Mouse (Mus musculus) olfactory bulb, adult 2 months (tissue): ENCODE measurements around the gene Stk19.

Source experiments
- CTCF ChIP-seq: fragments of 200-500 bp; IDR thresholded peaks from 2 replicates; pipeline ENCODE4 v1.5.1; 2012; ENCODE audit warnings: low read depth, mild to moderate bottlenecking, low read length, moderate library complexity; ENCODE audit not compliant: insufficient read depth
- POLR2A ChIP-seq: fragments of 200-500 bp; IDR thresholded peaks from 2 replicates; pipeline ENCODE4 v1.6.1; 2012; ENCODE audit warnings: mild to moderate bottlenecking, low read depth, low read length, moderate library complexity; ENCODE audit not compliant: insufficient read depth

GRCm38 (mm10) chr17:34847192-34847591 is 10.4 kb upstream of the Stk19 start:
- TF ChIP-seq CTCF (no peak), POLR2A (no peak)
